Mouse (Mus musculus): Measurements from ENCODE around the gene Csf3.

DNA sequence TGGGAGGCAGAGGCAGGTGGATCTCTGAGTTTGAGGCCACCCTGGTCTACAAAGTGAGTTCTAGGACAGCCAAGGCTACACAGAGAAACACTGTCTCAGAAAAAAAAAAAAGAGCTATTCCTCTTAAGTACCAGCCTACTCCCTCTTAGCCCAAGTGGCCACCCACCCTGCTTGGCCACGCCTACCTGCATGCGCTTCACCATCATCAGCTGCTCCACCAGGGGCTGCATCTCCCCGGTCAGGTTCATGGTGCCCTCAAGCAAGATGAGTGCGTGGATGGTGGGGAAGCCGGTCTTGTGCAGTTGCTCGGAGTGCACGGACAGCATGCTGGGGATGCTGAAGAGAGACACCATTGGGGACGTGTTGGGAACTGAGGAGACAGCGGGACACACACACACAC, 14.9 kb downstream of the Csf3 start:
- TF ChIP-seq CTCF (IDR thresholded peaks at IDR 0.05) = no peak
- TF ChIP-seq EP300 (IDR thresholded peaks at IDR 0.05) = no peak

Data from lung, postnatal 0 days (tissue).